Mouse (Mus musculus) right cerebral cortex, postnatal 25 days (tissue): ENCODE results near the gene Idh1.
A peak's percentile ranks its signal among the peaks of the same experiment; 100 is the strongest.
"Not testable (repeated sequence)": the region's sequence is repeated elsewhere in the genome, so short reads cannot be mapped to it uniquely, and the experiment has no call there.

Experiments
- DNase-seq: peaks from one replicate; pipeline ENCODE4 v3.0.0; 2022

Idh1 gene

DNA sequence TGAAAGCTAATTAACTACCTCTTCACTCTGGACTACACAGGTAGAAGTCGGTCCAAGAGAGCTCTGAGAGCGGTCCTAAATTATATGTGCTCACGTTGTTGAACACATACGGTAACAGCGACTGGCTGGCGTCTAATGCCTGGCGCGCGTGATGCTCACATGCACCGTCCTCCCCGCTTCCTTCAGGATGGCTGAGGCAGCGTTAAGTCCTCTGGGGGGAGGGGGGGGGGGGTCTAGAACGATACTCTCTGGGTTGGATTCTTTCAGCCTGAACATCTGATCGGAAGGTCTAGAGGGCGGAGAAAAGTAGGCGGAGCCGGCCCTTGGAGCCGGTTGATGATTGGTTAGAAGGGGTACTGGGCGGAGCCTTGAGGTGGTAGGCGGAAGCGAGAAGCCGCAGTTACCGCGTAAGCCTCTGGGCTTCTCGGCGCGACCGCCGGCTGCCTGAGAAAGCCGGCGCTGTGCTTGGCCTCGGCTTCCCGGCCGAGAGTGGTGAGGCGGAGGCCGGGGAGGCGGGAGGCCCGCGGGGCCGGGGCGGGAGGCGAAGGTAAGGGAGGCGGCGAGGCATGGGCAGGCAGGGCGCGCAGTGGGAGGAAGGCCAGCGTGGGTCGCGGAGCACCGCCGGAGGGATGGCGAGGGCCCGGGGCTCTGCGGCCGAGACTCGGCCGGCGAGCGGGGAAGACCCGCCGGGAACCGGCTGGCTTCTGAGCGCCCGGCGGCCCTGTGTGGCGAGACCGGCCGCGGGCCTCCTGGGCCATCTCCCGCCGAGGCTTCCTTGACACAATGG, at the start of gene Idh1, which contains the start of gene Pikfyve:
Idh1 (minus strand) TSS at position 214 of the 787 bp plus-strand sequence.
Pikfyve (plus strand) TSS at position 397 of the 787 bp plus-strand sequence.
- DNase-seq = peak; percentile 96

DNA sequence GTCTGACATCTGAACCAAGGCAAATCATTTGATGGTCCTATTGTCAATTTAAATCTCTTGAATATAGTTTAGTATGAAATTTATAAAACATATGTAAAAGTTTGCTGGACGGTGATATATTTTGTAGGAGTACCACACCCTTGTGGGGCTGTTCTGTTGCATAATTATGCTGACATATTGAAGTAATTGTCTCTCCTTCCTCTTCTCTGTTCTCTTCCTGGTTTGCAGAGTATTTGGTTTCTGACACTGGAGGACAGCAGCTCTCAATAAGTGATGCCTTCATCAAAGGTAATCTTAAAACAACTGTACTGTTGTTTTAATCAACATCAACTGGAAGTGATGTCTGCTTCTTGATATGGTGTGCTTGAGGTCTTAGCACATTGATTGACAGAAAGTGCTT, 44.3 kb upstream of the Idh1 start:
- DNase-seq = no peak

DNA sequence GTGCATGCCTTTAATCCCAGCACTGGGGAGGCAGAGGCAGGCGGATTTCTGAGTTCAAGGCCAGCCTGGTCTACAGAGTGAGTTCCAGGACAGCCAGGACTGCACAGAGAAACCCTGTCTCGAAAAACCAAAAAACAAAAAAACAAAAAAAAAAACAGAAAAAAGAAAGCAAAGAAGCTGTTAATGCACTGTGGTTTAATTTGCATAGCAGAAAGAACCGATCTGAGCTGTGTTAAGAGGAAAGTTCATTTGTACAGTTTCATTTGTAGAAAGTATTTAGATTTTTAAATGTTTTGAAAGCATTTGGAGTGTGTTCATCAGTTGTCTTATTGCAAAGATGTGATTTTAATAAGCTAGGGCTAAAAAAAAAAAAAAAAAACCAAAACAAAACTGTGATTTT, 43.5 kb upstream of the Idh1 start:
- DNase-seq = not testable (repeated sequence)

DNA sequence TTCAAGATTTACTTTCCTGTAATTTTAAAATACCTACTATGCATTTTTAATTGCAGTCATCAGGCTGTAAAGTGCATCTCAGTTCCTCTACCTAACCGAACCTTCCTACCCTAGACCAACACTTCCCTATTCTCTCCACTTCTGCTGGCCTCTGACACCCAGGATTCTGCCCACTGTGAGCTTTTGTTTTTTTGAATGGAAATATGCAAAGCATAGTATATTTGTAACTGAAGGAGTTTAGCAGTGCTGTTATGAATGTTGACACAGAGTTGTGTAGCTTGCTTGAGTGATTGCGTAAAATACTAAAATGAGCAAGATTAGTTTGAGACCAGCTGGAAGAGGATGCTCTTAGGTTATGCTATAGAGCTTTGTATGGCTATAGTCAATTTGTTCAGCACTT, 41.4 kb upstream of the Idh1 start:
- no peak for DNase-seq

DNA sequence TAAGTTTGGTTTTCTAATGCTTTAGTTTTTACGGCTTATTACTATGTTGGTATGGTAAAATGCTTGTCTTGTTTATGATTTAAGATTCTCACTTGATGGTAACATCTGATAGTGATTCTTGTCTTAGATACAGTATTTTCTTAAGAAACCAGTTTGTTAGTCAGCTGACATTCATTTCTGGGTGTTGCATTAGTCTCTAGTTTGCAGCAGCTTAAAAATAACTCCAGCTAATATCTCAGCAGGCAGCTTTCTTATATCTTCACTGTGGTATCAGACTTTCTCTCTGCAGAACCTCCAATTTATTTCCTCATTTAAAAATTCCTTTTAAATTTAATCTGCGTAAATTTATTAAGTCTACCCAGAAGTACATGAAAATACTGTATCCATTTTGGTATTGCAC, 37.4 kb upstream of the Idh1 start:
- DNase-seq = no peak

DNA sequence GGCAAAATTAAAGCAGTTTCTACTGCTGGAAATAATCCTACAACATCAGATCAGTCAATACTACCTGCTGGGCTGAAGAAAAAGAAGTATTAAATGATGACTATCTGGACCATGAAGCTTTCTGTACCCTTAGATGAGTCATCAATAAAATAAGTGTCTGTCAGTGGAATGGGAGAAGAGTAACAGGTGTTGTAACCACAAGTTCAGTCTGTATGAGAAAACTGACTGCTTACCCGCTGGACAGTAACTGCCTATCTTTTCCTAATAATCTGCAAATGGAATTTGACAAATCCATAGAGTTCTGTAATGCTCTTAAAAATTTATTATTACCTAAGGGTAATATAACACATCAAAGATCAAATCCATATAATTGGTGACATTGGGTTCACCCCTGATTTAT, 31.7 kb upstream of the Idh1 start:
- no peak for DNase-seq

DNA sequence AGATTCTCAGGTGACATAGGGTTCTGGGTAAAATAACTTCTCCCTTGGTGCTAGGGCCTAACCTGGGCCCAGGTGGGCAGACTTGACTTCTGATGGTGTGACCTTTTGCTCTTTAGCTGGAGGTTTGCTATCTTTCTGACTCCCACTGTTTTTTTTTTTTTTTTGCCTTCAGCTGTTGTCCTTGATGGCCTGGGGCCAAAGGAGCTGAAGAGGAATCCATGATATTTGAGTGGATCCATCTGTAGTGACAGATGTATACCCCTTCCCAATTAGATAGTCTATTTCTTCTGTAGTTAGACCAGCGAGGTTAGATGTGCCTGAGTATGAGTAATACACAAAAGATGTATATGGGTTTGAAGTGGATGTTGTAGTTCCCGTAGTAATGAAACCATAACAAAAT, 31.3 kb upstream of the Idh1 start:
- no peak for DNase-seq

DNA sequence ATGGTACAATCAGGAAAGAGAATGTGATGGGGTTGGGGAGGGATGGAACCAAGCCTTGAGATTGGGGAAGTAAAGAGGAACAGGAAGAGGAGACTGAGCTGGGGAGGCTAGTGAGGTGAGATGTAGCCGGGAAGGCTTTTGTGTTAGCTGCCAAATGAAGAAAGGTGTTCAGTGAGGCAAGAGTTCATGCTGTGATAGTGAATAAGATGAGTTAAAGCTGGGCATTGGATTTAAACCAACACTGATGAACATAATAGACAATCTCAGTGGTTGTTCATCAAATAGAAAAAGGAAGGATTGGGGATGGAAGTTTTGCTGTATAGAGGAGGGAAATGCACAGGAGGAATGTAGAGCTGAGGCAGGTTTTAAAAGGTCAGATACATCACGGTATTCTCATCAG, 26.9 kb upstream of the Idh1 start:
- DNase-seq = no peak

DNA sequence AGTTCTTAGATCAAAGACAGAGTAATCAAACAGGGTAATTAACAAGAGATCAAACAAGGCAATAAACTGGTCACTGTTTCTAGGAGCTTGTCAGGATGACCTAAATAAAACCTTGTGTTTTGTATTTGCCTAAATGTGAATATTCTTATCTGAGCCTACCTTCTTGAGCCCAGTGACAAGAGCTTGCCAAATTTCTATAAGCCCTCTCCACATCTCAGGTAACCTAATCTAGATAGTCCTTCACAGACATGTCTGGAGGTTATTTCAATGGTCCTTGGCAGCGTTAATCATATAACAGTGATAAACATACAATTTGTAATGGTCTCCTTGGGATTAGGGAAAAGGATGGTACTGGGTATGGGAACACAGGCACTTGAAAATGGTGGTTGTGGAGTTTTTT, 18.0 kb upstream of the Idh1 start:
- no peak for DNase-seq

DNA sequence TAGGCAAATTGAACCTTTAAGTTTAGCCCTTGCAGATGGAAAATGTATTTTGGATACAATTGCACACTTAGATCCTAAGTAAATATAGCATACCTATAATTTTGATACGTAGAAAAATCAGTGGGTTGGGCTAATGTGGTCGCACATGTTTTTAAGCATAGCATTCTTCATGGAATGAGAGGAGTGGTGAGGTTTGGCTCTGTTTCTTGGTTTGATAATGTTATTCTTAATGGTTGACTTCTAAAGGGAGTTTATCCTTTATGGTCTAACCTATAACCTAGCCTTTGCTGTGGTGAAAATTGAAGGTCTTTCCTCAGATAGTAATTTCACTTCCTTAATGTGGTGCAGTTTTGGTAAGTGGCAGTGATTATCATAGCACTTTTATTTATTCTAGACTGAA, 12.6 kb upstream of the Idh1 start:
- no peak for DNase-seq

DNA sequence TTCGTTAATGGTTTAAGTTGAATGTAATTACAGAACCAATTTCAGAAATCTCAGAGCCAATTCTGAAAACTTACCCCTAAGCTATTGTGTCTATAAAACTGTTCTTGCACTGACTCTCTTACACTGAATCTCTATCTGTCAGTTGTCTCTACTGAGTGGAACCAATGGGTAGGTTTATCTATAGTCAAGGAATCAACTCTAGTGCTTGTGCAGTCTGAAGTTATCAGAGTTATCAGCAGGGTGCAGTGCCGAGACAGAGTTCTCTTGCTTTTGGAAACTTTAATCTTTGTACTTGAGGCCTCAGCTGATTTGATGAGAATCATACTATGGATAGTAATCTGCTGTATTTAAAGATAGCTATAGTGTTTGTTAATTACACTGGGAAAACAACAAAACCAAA, 12.1 kb upstream of the Idh1 start:
- no peak for DNase-seq

DNA sequence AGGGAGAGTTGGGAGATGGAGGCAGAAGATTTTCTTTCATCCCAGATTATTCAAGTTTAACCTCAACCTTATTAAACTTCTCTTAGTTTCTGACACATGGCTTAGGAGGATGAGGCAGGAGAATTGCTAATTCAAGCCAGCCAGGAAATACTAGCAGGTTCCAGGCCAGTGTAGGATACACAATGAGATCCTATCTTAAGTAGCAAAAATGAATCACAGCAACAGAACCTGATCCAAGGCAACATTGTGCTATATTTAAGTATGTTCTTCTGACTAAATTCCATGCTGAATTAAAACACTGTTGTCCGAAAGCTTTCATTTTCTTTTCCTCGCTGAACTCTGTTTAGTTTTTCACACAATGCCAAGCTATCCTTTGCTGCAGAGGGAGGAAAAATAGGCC, 6.9 kb upstream of the Idh1 start:
- DNase-seq = no peak

DNA sequence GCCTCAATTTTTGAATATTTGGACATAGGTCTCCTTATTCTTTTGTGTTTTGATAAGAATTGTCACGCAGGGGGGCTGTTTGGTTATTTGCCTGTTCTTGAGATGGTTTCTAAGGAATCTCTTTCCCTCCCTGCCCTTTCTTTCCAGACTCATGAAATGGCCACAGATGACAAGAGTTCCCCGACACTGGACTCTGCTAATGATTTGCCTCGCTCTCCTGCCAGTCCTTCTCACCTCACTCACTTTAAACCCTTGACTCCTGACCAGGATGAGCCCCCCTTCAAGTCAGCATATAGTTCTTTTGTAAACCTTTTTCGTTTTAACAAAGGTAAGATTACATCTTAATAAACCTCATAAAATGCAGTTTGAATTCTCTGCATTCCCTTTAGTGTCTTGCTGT, 3.9 kb upstream of the Idh1 start:
- DNase-seq = no peak

DNA sequence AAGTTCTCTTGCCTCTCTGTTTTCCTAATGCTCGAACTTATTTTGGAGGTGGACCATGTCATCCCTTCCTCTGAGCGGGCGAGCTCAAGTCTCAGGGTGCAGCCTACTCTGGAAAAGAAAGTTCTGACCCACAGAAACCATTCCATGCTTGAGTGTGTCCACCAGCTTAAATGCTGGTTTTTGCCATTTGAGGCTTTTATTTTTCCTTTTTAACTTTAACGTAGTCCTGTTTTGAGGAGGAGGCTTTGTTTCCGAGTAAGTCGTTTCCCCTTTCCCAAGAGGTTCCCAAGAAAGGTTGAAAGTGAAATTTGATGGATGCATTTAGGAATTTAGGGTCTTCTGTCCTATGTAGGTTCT, 752 bp upstream of the Idh1 start:
- DNase-seq = no peak

DNA sequence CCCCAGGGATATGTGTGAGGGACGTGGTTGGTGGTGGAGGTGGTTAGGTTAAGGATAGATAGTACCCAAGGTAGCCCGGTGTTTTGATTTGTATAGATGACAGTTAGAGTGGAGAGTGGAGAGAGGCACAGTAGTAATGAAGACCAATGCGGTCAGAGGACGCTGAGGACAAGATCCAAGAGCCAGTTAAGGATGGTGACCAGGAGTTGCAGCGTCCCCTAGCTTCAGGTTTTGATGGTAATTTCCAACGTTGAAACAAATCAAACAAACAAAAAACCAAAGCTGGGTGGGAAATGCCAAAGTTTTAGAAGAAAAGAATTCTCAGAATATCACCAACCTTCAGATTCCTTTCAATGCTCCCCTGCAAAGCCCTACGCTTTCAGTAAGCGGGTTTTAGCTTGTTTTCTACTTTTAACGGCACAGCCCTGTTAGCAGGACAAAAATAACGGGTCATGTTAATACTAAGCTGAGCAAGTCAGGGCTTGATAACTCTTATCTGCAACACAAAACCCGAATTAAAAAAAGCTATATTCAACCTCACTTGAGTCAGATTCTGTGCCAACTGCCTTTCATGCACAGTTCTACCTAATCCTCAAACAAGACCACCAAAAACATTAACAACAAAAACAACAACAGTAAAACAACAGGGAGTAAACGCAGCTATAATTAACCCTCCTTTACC, 635 bp downstream of the Idh1 start:
- DNase-seq = no peak

DNA sequence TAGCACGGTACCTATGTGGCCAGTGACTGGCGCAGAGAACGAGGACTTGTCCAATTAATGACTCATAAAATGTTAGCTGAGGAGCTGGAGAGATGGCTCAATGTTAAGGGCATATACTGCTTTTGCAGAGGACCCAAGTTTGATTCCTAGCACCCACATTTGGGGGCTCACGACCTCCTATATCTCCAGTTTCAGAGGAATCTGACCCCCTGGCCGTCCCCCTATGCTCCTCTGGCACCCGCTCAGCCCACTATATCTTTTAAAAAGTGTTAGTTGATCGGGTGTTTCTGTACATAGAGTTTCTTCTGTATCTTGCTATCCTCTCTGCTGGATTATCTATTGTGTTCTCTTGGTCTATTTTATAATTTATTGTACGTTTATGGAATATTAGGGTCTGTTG, 1.3 kb downstream of the Idh1 start:
- DNase-seq = no peak

DNA sequence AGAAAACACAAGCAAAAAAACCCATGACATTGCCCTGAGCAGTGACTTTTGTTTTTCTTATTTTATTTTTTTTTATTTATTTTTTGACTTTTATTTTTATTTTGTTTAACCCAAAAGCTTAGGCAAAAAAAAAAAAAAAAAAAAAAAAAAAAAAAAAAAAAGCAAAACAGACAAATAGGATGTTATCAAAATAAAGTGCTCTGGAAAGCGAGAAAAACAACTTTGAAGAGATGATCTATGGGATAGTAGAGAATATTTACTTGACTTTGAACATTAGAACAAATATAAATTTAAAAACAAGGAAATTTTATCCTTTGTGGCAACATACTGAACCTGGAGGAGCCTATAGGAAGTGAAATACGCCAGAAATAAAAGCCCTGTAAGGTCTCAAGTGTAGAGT, 2.3 kb downstream of the Idh1 start:
- DNase-seq = no peak

DNA sequence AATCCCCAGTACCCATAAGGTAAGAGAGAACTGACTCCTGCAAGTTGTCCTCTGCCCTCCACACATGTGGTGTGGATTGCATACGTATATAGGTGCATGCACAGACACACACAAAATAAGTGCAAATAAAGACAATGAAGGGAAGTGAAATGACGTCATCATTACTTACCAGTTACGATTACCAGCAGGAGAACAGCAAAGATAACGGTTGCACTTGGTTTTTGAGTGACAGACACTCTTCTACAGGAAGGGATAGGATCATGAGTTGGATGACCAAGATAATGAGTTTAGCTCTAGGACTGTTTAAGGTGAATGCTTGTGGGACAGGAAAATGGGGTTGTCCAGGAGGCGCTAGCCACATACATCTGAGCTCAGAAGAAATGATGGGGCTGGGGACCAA, 4.8 kb downstream of the Idh1 start:
- DNase-seq = no peak

DNA sequence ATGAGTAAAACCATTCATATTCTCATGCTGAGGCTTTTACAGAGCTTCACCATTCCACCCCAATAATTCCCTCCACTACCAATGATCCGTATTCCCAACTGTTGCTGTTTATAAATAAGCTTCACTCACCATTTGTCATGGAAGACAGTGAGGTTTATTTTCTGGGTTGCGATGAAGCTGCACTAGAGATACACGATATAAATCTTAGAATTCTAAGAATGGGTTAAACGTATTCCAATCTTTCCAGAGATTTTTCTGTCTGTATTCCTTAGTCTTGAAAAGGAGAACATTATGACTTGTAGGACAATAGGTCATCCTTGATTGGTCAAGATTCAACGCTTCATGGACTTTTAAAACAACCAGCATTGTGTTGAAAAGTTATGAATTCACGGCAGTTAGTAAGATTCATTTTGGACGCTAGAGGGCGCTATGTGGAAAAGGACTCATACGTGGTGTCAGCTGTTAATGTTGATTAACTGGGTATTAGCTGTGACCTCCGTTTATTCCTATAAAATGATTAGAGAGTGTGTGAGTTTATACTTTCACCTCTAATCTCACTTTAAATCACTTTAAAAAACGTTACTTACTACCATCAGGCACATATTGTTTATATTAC, 6.6 kb downstream of the Idh1 start:
- DNase-seq = no peak

DNA sequence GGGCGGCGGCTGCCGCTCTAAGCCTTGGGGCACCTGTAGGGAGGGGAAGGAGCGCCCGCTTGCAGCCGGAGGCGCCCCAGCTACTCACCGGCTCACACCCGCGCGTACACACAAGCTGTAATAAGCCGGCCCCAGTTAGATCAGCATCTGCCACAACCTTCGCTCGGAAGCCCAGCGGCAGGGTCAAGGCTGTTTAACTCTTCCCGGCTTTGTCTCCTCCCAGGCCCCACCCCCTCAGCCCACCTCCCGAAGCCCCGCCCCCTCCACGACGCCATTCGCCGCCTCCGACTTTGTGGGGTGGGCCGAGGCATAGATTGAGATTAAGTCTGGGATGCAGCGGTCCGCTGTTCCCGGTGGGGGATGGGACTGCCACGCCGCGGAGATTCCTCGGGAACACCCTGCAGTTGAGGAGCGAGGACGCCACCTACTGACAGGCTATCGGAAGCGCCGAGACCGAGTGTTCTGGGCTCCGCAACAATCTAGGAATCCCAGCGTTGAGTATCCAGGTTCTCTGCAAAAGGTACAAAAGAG, 7.3 kb downstream of the Idh1 start:
- peak; percentile 94 for DNase-seq

DNA sequence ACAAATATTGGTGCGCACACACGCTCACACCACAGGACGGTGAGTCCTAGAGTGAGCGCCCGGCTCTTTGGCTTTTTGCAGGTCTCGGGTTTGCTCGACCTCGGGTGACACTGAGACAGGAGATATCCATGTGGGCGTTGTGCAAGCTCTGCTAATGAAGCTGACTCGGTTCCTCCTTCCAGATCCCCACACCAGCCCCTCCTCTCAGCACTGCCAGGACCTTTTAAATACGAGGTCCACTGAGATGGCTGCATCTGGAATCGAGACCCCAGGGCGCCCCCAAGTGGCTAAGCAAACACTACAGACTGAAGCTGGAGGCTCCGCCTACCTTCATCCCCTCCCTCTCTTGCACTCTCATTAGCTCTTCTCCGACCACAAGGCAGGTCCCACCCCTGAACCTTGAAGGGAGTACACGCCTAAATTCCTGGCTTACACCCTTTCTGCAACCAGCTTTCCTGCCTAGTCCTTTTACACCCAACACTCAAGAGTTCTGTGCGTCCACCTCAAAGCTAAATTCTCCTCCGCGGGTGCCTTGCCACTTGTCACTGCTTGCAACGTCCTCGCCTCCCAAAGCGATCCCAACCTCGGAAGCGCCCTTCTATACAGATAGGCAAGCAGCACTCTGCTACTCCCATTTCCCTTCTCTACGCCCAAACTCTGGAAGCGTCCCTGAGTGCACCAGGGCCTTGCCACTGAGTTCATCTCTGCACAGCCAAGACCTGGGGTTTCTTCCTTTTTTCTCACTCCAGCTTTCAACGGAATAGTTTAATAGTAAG, 8.0 kb downstream of the Idh1 start:
- DNase-seq = peak; percentile 89

DNA sequence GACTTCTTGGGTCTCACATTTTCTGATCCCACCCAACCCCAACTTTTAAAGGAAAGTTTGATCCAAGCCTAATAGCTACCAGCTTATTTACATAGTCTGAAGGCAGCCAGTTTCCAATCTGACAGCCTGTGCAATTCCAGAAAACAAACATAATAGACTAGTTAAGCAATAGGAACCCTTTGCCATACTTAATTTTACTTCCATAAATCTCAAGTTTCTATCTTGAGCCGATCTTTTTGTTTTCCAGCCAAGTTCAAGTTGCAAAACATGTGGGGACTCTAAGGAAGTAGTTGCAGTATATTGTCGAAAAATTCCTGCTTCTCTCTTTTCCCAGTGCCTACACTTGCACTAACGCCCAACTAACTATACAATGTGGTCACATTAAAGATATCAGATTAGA, 8.8 kb downstream of the Idh1 start:
- DNase-seq = no peak

DNA sequence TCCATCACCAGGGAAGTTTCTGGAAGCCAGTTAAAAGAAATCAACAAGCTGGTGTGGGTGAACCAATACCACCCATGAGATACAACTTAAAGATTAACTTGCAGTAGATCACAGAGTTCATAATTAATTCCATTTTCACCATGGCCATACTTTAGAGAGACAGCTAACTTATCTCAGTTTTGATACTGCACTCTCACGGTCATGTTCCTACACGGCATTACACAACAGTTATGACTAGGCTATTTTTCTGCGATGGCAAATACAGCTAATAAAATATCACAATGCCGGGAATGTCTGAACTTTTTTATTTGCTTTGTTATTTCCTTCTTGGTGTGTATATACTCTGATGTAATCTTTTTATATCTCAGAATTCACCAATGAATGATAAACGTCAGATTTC, 9.4 kb downstream of the Idh1 start:
- DNase-seq = no peak
